In the genomic region with DNA sequence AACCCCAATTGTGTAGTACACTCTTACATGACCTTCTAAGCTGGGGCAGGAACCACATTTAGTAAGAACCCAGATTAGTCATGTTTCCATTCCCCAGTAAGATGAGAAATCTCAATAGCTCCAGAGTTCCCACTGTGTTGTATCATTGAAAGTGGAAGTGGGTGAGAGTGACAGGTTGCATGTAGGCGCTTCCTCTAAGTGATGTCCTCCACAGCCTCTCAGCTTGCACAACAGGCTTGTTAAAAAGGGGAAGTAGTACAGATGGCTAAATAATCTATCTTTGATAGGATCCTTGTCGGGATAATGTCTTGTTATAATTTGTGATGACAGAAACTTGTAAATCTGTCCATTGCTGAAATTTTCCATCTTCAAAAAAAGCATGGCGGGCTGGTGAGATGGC, we compare ENCODE assay signal across 13 mouse cellular contexts. TPM values are rescaled to one million over a fixed set of nuclear protein-coding genes. Genes with fewer than 3 reads are reported as not detected.
DNase-seq lines count a peak whose midpoint lies in the region; ATAC-seq and TF ChIP-seq lines count a peak whose summit lies in the region.
"Had no signal": no experiment of that assay in that cellular context is flagged by ENCODE, and none has a peak within 500 bp of the region (broad histone marks: within the 10 kb centered on the region; RNA-seq: fewer than 3 reads in every experiment).

No protein-coding gene starts in this region.

- no peak overlapping the region for H3K4me2 ChIP-seq in hindbrain, embryonic 14.5 days (replicated peaks)

- H3K4me1 ChIP-seq in bone marrow macrophage, adult 2 months (ENCODE audit: control insufficient read depth, insufficient read depth, low read length): peaks cover 11% of the 10 kb centered on the region
- H3K4me1 ChIP-seq in hindbrain, embryonic 14.5 days (replicated peaks; ENCODE audit: control insufficient read depth, insufficient read depth, low read length): no peaks in the 10 kb centered on the region

- no peak for TF ChIP-seq POLR2A in bone marrow macrophage, adult 2 months (IDR thresholded peaks at IDR 0.05; ENCODE audit: borderline replicate concordance, low read depth, low read length)

- no peaks in the 10 kb centered on the region for H3K27me3 ChIP-seq in hindbrain, embryonic 14.5 days (ENCODE audit: control insufficient read depth, insufficient read depth, low read length)

- H3K27ac ChIP-seq in bone marrow macrophage, adult 2 months (ENCODE audit: insufficient read depth, low read depth, low read length): peak overlapping the region; percentile 45
- no peak overlapping the region for H3K27ac ChIP-seq in hindbrain, embryonic 14.5 days

- TF ChIP-seq CTCF in bone marrow macrophage, adult 2 months (IDR thresholded peaks at IDR 0.05; ENCODE audit: low read depth, low read length): no peak

- 96% methylated on average over 3 of the region's 3 CpGs for WGBS in hindbrain, embryonic 14.5 days

- intact Hi-C loops in left cerebral cortex, postnatal 4 days (cut with DNase I): no loop called here
- intact Hi-C loops in left cerebral cortex, postnatal 25 days (cut with DNase I): no loop called here

- H3K9ac ChIP-seq in hindbrain, embryonic 14.5 days: no peak overlapping the region

- H3K9me3 ChIP-seq in hindbrain, embryonic 14.5 days (ENCODE audit: control insufficient read depth, low read length): no peaks in the 10 kb centered on the region

- no peak overlapping the region for H3K4me3 ChIP-seq in bone marrow macrophage, adult 2 months (ENCODE audit: insufficient read depth, low read length)
- H3K4me3 ChIP-seq in hindbrain, embryonic 14.5 days (replicated peaks; ENCODE audit: low read length): no peak overlapping the region
- H3K4me3 ChIP-seq: erythroblast, embryonic 14.5 days had no signal

- peaks cover 61% of the 10 kb centered on the region for H3K36me3 ChIP-seq in hindbrain, embryonic 14.5 days (replicated peaks; ENCODE audit: control insufficient read depth, insufficient read depth)

- peak; percentile 44 for DNase-seq in left cerebral cortex, adult 11 months (ENCODE audit: low spot score)
- DNase-seq in left cerebral cortex, postnatal 4 days: no peak
- peak; percentile 18 to 23 for DNase-seq in B cell, adult 2 months
- DNase-seq in left cerebral cortex, postnatal 25 days (ENCODE audit: low spot score in 2 of 2): peak; percentile 24 to 83
- DNase-seq in embryo, embryonic 9.5 days (ENCODE audit: extremely low spot score): no peak
- no peak for DNase-seq in hindbrain, embryonic 14.5 days (ENCODE audit: low spot score)
- no peak for DNase-seq in cerebellum, postnatal 4 days (ENCODE audit: low spot score in 2 of 2)
- DNase-seq: adrenal gland, postnatal 10 days; cerebellum, adult 9-11 months; gastrocnemius, postnatal 36 days; heart, postnatal 10 days had no signal

- no peak for ATAC-seq in hindbrain, embryonic 14.5 days (ENCODE audit: low FRiP score)

RNA-seq across cellular contexts. Expression of a gene that starts 46.0 kb away (rescaled TPM):
- 10 to 100 TPM; 21.7 to 23.2 TPM for total RNA-seq in left cerebral cortex, postnatal 4 days (2021)
- not detected in 2 replicates for polyA plus RNA-seq in bone marrow macrophage, adult 2 months (2012; ENCODE audit: insufficient read depth, insufficient read length, missing spikeins)
- 10 to 100 TPM; 83.2 to 87.7 TPM for total RNA-seq in left cerebral cortex, postnatal 25 days (2021)
- 4.6 and 5.0 TPM in 2 replicates for polyA plus RNA-seq in hindbrain, embryonic 14.5 days (2014; fragmentation: Nextera tagmentation; extraction: Ambion mirVana)
- polyA plus RNA-seq: erythroblast, embryonic 14.5 days had no signal

Comparison
In these comparisons a context has a peak if more than half of its experiments do, and no peak if none do; other contexts are left out.
1. DNase-seq: peak in left cerebral cortex, adult 11 months (single experiment), B cell, adult 2 months (2 of 2) and left cerebral cortex, postnatal 25 days (2 of 2); none in left cerebral cortex, postnatal 4 days (single experiment), embryo, embryonic 9.5 days (single experiment), hindbrain, embryonic 14.5 days (single experiment) and cerebellum, postnatal 4 days (0 of 2).